Mouse (Mus musculus): Measurements from ENCODE around the gene Rnf144b. TPM values are rescaled to one million over a fixed set of nuclear protein-coding genes. Genes with fewer than 3 reads are reported as not detected.

Gene Rnf144b
- polyA plus RNA-seq, 1 experiment from 2014 or later: 1.0 TPM

- Histone ChIP-seq H3K27me3 (replicated peaks) (no peaks in the 10 kb centered on the region), H3K9me3 (no peaks in the 10 kb centered on the region), H3K4me2 (replicated peaks) (no peak overlapping the region), H3K27ac (no peak overlapping the region), H3K9ac (no peak overlapping the region), H3K36me3 (no peaks in the 10 kb centered on the region), H3K4me1 (0 out of 2 replicates have a peak, but pooled peaks cover 2% of the 10 kb centered on the region), H3K4me3 (no peak overlapping the region)
- 79% methylated on average over 9 of the region's 9 CpGs for WGBS
- no peak for ATAC-seq (ENCODE audit: low FRiP score, low read depth)
Measured at GRCm38 (mm10) chr13:47183771-47184170, 61.3 kb downstream of the Rnf144b start.

DNA sequence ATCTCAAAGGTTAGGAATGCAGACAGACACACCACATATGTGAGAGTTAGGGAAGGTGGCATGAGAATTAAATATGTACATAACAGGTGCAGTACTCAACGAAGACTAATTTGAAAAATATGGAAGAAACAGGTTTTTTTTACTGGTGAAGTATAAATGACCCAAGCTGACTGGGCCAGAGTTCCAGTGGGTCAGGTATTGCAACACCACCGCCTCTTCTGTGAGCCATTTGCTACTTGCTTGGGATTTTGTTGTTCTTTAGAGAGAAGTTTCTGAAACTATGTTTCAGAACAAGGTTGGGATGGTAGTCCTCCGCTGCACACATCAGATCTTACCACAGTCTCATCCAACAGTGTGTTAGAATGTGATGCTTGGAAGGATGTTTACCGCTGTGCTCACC, 65.4 kb downstream of the Rnf144b start:
- Histone ChIP-seq H3K4me3 (no peak overlapping the region), H3K4me1 (0 out of 2 replicates have a peak, but pooled peaks cover 2% of the 10 kb centered on the region), H3K4me2 (replicated peaks) (no peak overlapping the region), H3K9ac (no peak overlapping the region), H3K9me3 (no peaks in the 10 kb centered on the region), H3K27me3 (replicated peaks) (no peaks in the 10 kb centered on the region), H3K36me3 (no peaks in the 10 kb centered on the region), H3K27ac (no peak overlapping the region)
- 83% methylated on average over 4 of the region's 4 CpGs for WGBS
- no peak for ATAC-seq (ENCODE audit: low FRiP score, low read depth)

GRCm38 (mm10) chr13:47189971-47190370, 67.5 kb downstream of the Rnf144b start:
- WGBS: 90% methylated on average over 7 of the region's 7 CpGs
- no peak overlapping the region for H3K4me2 ChIP-seq (replicated peaks)

GRCm38 (mm10) chr13:47192200-47192599, 69.7 kb downstream of the Rnf144b start:
- H3K27ac ChIP-seq: no peak overlapping the region
- no peak for ATAC-seq (ENCODE audit: low FRiP score, low read depth)
- H3K4me3 ChIP-seq: no peak overlapping the region
- no peaks in the 10 kb centered on the region for H3K9me3 ChIP-seq
- H3K4me1 ChIP-seq: peaks cover 9% of the 10 kb centered on the region
- H3K9ac ChIP-seq: no peak overlapping the region
- WGBS: 93% methylated on average over 2 of the region's 2 CpGs
- no peak overlapping the region for H3K4me2 ChIP-seq (replicated peaks)
- H3K27me3 ChIP-seq (replicated peaks): 0 out of 2 replicates have a peak, but pooled peaks cover 4% of the 10 kb centered on the region
- no peaks in the 10 kb centered on the region for H3K36me3 ChIP-seq

More at GRCm38 (mm10) chr13:47189971-47190370, 67.5 kb downstream of the Rnf144b start:
- H3K9ac ChIP-seq: no peak overlapping the region
- no peak overlapping the region for H3K27ac ChIP-seq
- 0 out of 2 replicates have a peak, but pooled peaks cover 4% of the 10 kb centered on the region for H3K27me3 ChIP-seq (replicated peaks)
- no peak for ATAC-seq (ENCODE audit: low FRiP score, low read depth)
- peaks cover 9% of the 10 kb centered on the region for H3K4me1 ChIP-seq
- H3K9me3 ChIP-seq: no peaks in the 10 kb centered on the region
- H3K36me3 ChIP-seq: no peaks in the 10 kb centered on the region
- H3K4me3 ChIP-seq: no peak overlapping the region

- H3K9ac ChIP-seq: no peak overlapping the region
- no peak overlapping the region for H3K4me3 ChIP-seq
- 0 out of 2 replicates have a peak, but pooled peaks cover 4% of the 10 kb centered on the region for H3K27me3 ChIP-seq (replicated peaks)
- no peak overlapping the region for H3K27ac ChIP-seq
- no peaks in the 10 kb centered on the region for H3K36me3 ChIP-seq
- no peak overlapping the region for H3K4me2 ChIP-seq (replicated peaks)
- peaks cover 9% of the 10 kb centered on the region for H3K4me1 ChIP-seq
- no peaks in the 10 kb centered on the region for H3K9me3 ChIP-seq
- ATAC-seq (ENCODE audit: low FRiP score, low read depth): no peak
- WGBS: 72% methylated on average over 5 of the region's 5 CpGs
Measured at GRCm38 (mm10) chr13:47192771-47193170, 70.3 kb downstream of the Rnf144b start.

DNA sequence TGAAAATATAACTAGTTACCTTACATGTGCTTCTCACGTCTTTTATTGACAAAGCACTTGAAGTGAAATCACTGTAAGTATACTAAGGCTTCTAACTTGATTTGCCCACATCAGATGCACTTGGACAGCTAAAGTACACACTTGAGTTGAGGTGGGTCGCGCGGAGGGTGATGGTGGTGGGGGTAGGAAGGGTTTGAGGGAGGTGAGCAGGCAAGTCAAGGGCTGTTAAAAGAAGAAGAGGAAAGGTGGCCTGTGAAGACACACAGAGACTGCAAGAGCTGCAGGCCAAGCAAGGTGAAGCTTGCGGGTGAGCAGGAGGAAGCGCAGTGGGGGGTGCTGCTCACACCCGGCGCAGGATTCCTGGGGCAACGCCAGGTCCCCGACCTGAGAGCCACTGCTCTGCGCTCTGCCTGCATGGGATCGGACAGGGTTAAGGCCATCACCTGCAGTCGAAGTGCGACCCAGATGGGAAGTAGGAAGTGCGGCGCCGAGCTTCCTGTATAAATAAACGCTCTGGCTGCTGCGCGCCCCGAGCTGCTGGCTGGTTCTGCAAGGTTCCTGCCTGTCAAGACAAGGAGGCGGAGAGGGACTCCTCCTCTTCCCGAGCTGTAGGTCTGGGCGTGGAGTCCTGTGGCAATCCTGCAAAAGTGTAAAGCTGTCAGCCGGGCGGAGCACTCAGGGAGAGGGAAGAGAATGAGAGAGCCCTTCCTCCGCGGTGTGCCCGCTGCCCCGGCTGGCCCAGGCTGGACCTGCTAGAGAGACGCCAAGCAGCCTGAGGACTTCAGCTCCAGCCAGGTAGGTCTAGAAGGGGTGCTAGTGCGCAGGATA, 71.1 kb downstream of the Rnf144b start:
- 8% methylated on average over 32 of the region's 32 CpGs for WGBS
- peak overlapping the region; percentile 47 for H3K4me3 ChIP-seq
- peak overlapping the region; percentile 86 for H3K4me2 ChIP-seq (replicated peaks)
- H3K27me3 ChIP-seq (replicated peaks): 0 out of 2 replicates have a peak, but pooled peaks cover 4% of the 10 kb centered on the region
- 0 out of 2 replicates have a peak, but pooled peaks have one; percentile 50 for ATAC-seq (ENCODE audit: low FRiP score, low read depth)
- H3K36me3 ChIP-seq: no peaks in the 10 kb centered on the region
- H3K9me3 ChIP-seq: no peaks in the 10 kb centered on the region
- peak overlapping the region; percentile 57 for H3K9ac ChIP-seq
- peaks cover 9% of the 10 kb centered on the region for H3K4me1 ChIP-seq
- no peak overlapping the region for H3K27ac ChIP-seq

DNA sequence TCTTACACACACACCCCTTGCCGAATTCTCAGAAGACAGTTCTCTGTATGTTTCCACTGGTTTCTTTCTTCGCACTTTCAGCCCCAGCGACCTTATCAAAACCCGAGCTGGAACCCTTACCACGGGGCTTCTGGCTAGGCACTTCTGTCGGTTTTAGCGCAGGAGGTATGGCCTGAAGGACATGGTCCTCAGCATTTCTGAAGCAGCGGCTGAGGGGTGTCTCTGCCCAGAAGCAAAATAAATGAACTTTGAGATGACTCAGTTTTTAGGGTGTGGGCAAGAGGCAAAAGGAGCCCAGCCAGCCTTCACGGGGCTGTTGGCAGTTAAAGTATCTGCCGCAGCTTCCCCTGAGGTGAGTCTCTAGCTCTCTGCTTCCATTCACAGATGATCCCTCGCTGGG, 72.2 kb downstream of the Rnf144b start:
- Histone ChIP-seq H3K4me3 (peak overlapping the region; percentile 1; the same call in 1 of the 2 replicates), H3K4me2 (replicated peaks) (peak overlapping the region; percentile 86), H3K27ac (no peak overlapping the region), H3K4me1 (peaks cover 7% of the 10 kb centered on the region), H3K27me3 (replicated peaks) (0 out of 2 replicates have a peak, but pooled peaks cover 4% of the 10 kb centered on the region), H3K36me3 (no peaks in the 10 kb centered on the region), H3K9ac (no peak overlapping the region), H3K9me3 (no peaks in the 10 kb centered on the region)
- ATAC-seq (ENCODE audit: low FRiP score, low read depth): no peak
- 23% methylated on average over 11 of the region's 11 CpGs for WGBS

DNA sequence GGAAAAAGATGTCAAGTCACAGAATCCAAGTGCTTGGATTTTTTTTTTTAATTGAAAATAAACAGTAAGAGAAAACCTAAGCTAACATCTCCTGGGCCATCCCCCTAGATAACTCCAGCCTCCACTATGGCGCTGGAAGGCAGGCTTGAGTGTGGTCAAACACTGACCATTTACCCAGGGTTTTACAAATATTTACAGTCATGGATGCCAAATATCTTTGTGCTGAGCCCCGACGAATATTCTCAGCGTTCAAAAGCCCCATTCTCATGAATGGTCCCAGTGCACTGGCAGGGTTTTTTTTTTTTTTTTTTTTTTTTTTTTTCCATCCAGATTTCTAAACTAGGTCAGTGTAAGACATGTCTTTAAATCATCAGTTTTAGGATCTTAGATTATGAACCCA, 73.0 kb downstream of the Rnf144b start:
- H3K4me1 ChIP-seq: peaks cover 7% of the 10 kb centered on the region
- no peak overlapping the region for H3K27ac ChIP-seq
- no peak for ATAC-seq (ENCODE audit: low FRiP score, low read depth)
- H3K4me3 ChIP-seq: no peak overlapping the region
- H3K4me2 ChIP-seq (replicated peaks): peak overlapping the region; percentile 86; the same call in 1 of the 2 replicates
- H3K9me3 ChIP-seq: no peaks in the 10 kb centered on the region
- no peaks in the 10 kb centered on the region for H3K36me3 ChIP-seq
- WGBS: 67% methylated on average over 4 of the region's 4 CpGs
- H3K9ac ChIP-seq: no peak overlapping the region
- H3K27me3 ChIP-seq (replicated peaks): 0 out of 2 replicates have a peak, but pooled peaks cover 4% of the 10 kb centered on the region

DNA sequence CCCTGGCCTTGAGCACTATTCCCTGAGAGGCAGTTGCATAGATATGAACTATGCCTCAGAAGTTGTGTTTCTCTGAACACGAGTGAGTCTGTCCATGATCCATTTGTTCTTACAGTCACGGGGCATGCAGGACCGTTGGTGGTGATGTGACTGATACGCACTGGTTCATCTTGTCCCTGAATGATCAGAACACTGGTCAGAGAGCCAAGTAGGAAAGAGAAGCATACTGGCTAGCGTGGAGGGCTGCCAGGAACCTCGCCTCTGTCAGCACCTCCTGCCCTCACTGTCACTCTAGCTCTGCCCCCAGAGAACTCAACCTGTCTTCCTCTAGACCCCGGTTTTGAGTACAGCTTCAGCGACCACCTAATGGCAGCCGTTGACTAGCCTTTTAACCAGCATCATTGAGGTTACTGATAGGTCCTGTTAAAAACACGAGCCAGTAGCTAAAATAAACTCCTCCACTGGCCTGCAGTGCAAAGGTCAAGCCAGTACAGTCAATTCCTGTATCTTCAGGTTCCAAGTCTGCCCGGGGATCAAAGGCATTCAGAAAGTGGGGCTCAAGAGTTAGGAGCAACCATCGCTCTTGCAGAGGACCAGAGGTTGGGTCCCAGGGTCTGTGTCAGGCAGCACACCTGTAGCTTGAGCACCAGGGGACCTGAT, 77.7 kb downstream of the Rnf144b start:
- no peak overlapping the region for H3K4me2 ChIP-seq (replicated peaks)
- H3K4me1 ChIP-seq: no peaks in the 10 kb centered on the region
- WGBS: 87% methylated on average over 12 of the region's 12 CpGs
- no peaks in the 10 kb centered on the region for H3K27me3 ChIP-seq (replicated peaks)
- H3K9me3 ChIP-seq: no peaks in the 10 kb centered on the region
- H3K27ac ChIP-seq: no peak overlapping the region
- H3K9ac ChIP-seq: no peak overlapping the region
- H3K4me3 ChIP-seq: no peak overlapping the region
- no peak for ATAC-seq (ENCODE audit: low FRiP score, low read depth)
- no peaks in the 10 kb centered on the region for H3K36me3 ChIP-seq

DNA sequence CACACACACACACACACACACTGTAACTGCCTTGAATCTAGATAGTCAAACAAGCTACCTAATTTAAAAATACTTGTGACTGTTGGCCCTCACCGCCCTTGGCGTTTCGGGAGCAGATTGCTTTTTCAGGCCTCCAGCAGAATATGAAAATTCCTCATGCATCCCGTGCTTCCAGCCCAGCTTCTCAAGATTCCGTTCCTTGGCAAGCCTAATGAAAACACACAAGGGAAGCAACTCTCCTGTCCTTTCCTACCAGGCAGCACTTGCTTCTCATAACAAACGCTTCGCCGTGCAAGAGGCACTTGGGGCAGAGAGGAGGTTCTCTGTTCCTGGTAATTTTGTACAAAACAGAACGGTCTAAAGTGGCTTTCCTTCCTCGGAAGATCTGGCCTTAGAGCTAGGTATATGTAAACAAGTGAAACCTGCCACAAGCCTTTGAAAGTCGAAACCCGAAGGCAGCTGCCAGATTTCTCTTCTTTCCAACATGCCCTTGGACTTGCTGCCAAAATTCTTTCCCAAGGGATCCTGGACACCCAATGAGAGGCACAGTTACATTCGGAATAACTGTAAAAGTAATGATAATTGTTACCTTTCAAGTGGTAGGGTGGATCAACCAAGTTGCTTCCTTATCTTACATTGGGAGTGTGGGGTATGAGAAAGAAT, 79.6 kb downstream of the Rnf144b start:
- no peak overlapping the region for H3K4me3 ChIP-seq
- no peak overlapping the region for H3K4me2 ChIP-seq (replicated peaks)
- H3K9ac ChIP-seq: no peak overlapping the region
- H3K27me3 ChIP-seq (replicated peaks): no peaks in the 10 kb centered on the region
- ATAC-seq (ENCODE audit: low FRiP score, low read depth): no peak
- no peak overlapping the region for H3K27ac ChIP-seq
- 0 out of 2 replicates have a peak, but pooled peaks cover 9% of the 10 kb centered on the region for H3K9me3 ChIP-seq
- no peaks in the 10 kb centered on the region for H3K36me3 ChIP-seq
- no peaks in the 10 kb centered on the region for H3K4me1 ChIP-seq
- WGBS: 77% methylated on average over 13 of the region's 13 CpGs

DNA sequence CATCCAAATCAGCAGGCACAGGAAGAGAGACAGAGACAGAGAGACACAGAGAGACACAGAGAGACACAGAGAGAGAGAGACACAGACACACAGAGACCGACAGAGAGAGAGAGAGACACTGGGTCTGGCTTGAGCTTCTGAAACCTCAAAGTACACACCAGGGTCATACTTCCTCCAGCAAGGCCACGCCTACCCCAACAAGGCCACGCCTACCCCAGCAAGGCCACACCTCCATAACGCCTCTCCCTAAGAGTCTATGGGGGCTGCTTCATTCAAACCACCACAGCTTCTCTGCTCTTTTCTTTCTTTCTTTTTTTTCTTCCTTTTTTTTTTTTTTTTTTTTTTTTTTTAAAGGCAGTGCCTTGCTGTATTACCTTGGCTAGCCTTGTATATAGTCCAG, 88.0 kb downstream of the Rnf144b start:
- WGBS: 87% methylated on average over 4 of the region's 4 CpGs
- H3K9me3 ChIP-seq: 0 out of 2 replicates have a peak, but pooled peaks cover 10% of the 10 kb centered on the region
- no peaks in the 10 kb centered on the region for H3K36me3 ChIP-seq
- no peak overlapping the region for H3K27ac ChIP-seq
- no peaks in the 10 kb centered on the region for H3K4me1 ChIP-seq
- H3K4me3 ChIP-seq: no peak overlapping the region
- no peak overlapping the region for H3K4me2 ChIP-seq (replicated peaks)
- no peak overlapping the region for H3K9ac ChIP-seq
- H3K27me3 ChIP-seq (replicated peaks): no peaks in the 10 kb centered on the region
- no peak for ATAC-seq (ENCODE audit: low FRiP score, low read depth)

DNA sequence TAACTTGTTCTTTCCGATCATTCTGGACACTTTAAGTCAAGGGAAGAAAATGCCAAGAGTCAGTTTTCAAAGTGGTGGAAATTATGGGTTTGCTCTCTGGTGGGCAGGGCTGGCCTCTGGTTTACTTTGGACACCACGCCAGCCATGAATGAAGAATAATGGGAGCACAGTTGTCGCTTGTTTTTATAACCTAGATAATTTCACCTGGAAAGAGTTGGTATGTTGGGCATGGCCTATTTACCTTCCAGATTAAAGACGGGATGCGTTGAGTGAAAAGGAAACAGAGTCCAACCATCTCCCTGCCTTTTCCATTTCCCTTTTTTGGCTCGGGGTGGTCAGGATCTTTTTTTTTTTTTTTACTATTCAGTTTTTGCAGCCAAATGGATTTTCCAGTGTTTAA, 88.5 kb downstream of the Rnf144b start:
- ATAC-seq (ENCODE audit: low FRiP score, low read depth): no peak
- H3K36me3 ChIP-seq: no peaks in the 10 kb centered on the region
- WGBS: 79% methylated on average over 6 of the region's 6 CpGs
- no peak overlapping the region for H3K4me2 ChIP-seq (replicated peaks)
- H3K9ac ChIP-seq: no peak overlapping the region
- H3K27me3 ChIP-seq (replicated peaks): no peaks in the 10 kb centered on the region
- H3K9me3 ChIP-seq: 0 out of 2 replicates have a peak, but pooled peaks cover 10% of the 10 kb centered on the region
- H3K4me3 ChIP-seq: no peak overlapping the region
- no peak overlapping the region for H3K27ac ChIP-seq
- no peaks in the 10 kb centered on the region for H3K4me1 ChIP-seq

Measured in neural tube, embryonic 12.5 days (tissue).